In the genomic region with DNA sequence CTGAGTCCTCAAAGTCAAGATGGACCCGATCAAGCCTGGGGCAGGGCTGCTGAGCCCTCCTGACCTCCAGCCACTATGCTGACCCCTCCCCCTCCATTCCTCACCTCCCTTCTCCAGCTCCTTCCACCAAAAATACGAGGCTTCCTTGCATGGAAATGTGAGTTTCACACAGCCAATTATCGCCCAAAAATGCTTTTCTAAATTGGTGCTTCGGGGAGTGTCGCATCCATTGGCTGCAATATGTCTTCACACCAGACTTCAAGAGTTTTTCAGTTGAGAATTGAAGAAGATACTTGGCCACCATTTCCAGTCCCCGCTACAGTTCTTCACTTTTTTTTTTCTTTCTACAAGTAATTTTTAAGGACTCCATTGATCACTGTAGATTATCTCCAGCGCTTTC, we compare ENCODE assay signal across 25 mouse cellular contexts. TPM values are rescaled to one million over a fixed set of nuclear protein-coding genes. Genes with fewer than 3 reads are reported as not detected.
"Had no signal": no experiment of that assay in that cellular context is flagged by ENCODE, and none has a peak within 500 bp of the region (broad histone marks: within the 10 kb centered on the region; RNA-seq: fewer than 3 reads in every experiment).

No protein-coding gene starts in this region.

- H3K27ac ChIP-seq: kidney, postnatal 0 days; limb, embryonic 10.5 days; limb, embryonic 13.5 days; liver, embryonic 12.5 days; liver, embryonic 15.5 days; lung, embryonic 15.5 days; midbrain, embryonic 10.5 days; midbrain, embryonic 13.5 days; neural tube, embryonic 13.5 days; stomach, postnatal 0 days had no signal

- H3K36me3 ChIP-seq: limb, embryonic 10.5 days; limb, embryonic 13.5 days; liver, embryonic 12.5 days; liver, embryonic 15.5 days; lung, embryonic 15.5 days; midbrain, embryonic 10.5 days; midbrain, embryonic 13.5 days; neural tube, embryonic 13.5 days had no signal

- H3K4me2 ChIP-seq: limb, embryonic 13.5 days; liver, embryonic 12.5 days; liver, embryonic 15.5 days; lung, embryonic 15.5 days; midbrain, embryonic 13.5 days; neural tube, embryonic 13.5 days had no signal

- H3K27me3 ChIP-seq: limb, embryonic 13.5 days; liver, embryonic 12.5 days; liver, embryonic 15.5 days; lung, embryonic 15.5 days; megakaryocyte, embryonic 14.5 days; midbrain, embryonic 13.5 days; neural tube, embryonic 13.5 days had no signal

- H3K9ac ChIP-seq: limb, embryonic 13.5 days; liver, embryonic 12.5 days; liver, embryonic 15.5 days; lung, embryonic 15.5 days; midbrain, embryonic 13.5 days; neural tube, embryonic 13.5 days had no signal

- H3K4me3 ChIP-seq: limb, embryonic 10.5 days; limb, embryonic 13.5 days; liver, embryonic 12.5 days; liver, embryonic 15.5 days; lung, embryonic 15.5 days; megakaryocyte, embryonic 14.5 days; midbrain, embryonic 10.5 days; midbrain, embryonic 13.5 days; myocyte; neural tube, embryonic 13.5 days had no signal

- H3K9me3 ChIP-seq: limb, embryonic 10.5 days; limb, embryonic 13.5 days; liver, embryonic 12.5 days; liver, embryonic 15.5 days; lung, embryonic 15.5 days; midbrain, embryonic 10.5 days; midbrain, embryonic 13.5 days; neural tube, embryonic 13.5 days had no signal

- H3K4me1 ChIP-seq: liver, embryonic 12.5 days; liver, embryonic 15.5 days; lung, embryonic 15.5 days; megakaryocyte, embryonic 14.5 days; midbrain, embryonic 10.5 days; midbrain, embryonic 13.5 days; neural tube, embryonic 13.5 days had no signal

- DNase-seq: kidney, postnatal 25 days; layer of hippocampus, postnatal 36 days; liver; lung, adult 18-20 months; lung, postnatal 10 days; lung, postnatal 36 days; retina, postnatal 1 day; right cerebral cortex, postnatal 14 days; right cerebral cortex, postnatal 4 days; thymus, adult 2 months; thymus, postnatal 14 days; thymus, postnatal 4 days had no signal

- ATAC-seq: liver, embryonic 12.5 days; midbrain, embryonic 13.5 days; midbrain, embryonic 16.5 days had no signal

RNA-seq across cellular contexts. Expression of a gene that starts 19.8 kb away (rescaled TPM):
- polyA plus RNA-seq: myocyte had no signal
